Mouse (Mus musculus) macrophage (primary cell): ENCODE results near the gene Best3. TPM values are rescaled to one million over a fixed set of nuclear protein-coding genes. Genes with fewer than 3 reads are reported as not detected.

ENCODE experiments used
- H3K27ac ChIP-seq: fragments of 350-480 bp; formaldehyde crosslinking; 2 replicates; pipeline ENCODE4 v1.9.0; 2021
- H3K36me3 ChIP-seq: fragments of 350-480 bp; formaldehyde crosslinking; 2 replicates; pipeline ENCODE4 v1.9.0; 2021; ENCODE audit errors: inconsistent target
- H3K4me3 ChIP-seq: fragments of 350-480 bp; formaldehyde crosslinking; 2 replicates; pipeline ENCODE4 v1.9.0; 2021; ENCODE audit errors: inconsistent target
- H3K79me2 ChIP-seq: fragments of 350-480 bp; formaldehyde crosslinking; 2 replicates; pipeline ENCODE4 v1.9.0; 2021; ENCODE audit errors: inconsistent target
- WGBS: methylation state at CpG from one replicate; pipeline ENCODE4 v1.1.7; 2026; ENCODE audit warnings: inconsistent platforms; ENCODE audit not compliant: missing documents; 5-methylcytosine and 5-hydroxymethylcytosine counted together
- polyA plus RNA-seq: library from polyadenylated mRNA; stranded (reverse); fragments of 250-400 nt; gene quantifications from 3 replicates; pipeline ENCODE4 v1.2.4, GENCODE M21; 2018; ENCODE audit warnings: inconsistent platforms

Best3 gene
- polyA plus RNA-seq, 1 experiment from 2014 or later, result 0.04 TPM

- no peaks in the 10 kb centered on the region for H3K79me2 ChIP-seq
- WGBS, result 75% methylated on average over 18 of the region's 18 CpGs
- peaks cover 56% of the 10 kb centered on the region for H3K36me3 ChIP-seq
- no peak overlapping the region for H3K4me3 ChIP-seq
- H3K27ac ChIP-seq, result no peak overlapping the region
These were observed 86.2 kb downstream of the Best3 start for GRCm38 (mm10) chr10:117072191-117072888.

- Histone ChIP-seq H3K4me3 (no peak overlapping the region), H3K27ac (no peak overlapping the region), H3K79me2 (no peaks in the 10 kb centered on the region), H3K36me3 (peaks cover 61% of the 10 kb centered on the region)
- 80% methylated on average over 7 of the region's 7 CpGs for WGBS
These were observed 87.1 kb downstream of the Best3 start for GRCm38 (mm10) chr10:117073176-117073575.

Other genes with a start within 250 kb of the Best3 start
- not detected in 3 replicates for gene Myrfl, start 89.4 kb upstream of the Best3 start, polyA plus RNA-seq
- gene Rab3ip, start 35.5 kb upstream of the Best3 start, polyA plus RNA-seq, result 2.7 to 2.9 TPM (median 2.8 TPM) in 3 replicates
- not detected in 3 replicates for gene Gm10271, start 13.7 kb upstream of the Best3 start, polyA plus RNA-seq
- gene Lrrc10, start 59.0 kb downstream of the Best3 start, polyA plus RNA-seq, result not detected in 3 replicates
- gene Cct2, start 77.5 kb downstream of the Best3 start, polyA plus RNA-seq, result 127 to 262 TPM (median 206 TPM) in 3 replicates
- 10.7 to 14.5 TPM (median 13.7 TPM) in 3 replicates for gene Frs2, start 162.2 kb downstream of the Best3 start, polyA plus RNA-seq
- gene Yeats4, start 238.2 kb downstream of the Best3 start, polyA plus RNA-seq, result 55.6 to 78.5 TPM (median 58.7 TPM) in 3 replicates